Mouse (Mus musculus) hindbrain, embryonic 11.5 days (tissue): Measurements from ENCODE around the gene Slc38a10. TPM values are rescaled to one million over a fixed set of nuclear protein-coding genes. Genes with fewer than 3 reads are reported as not detected.

ENCODE experiments used
- ATAC-seq: fragments of 200-750 bp; cut with Nextera tagmentation; 2 replicates; pipeline ENCODE4 v1.8.0; 2017; ENCODE audit warnings: mild to moderate bottlenecking, moderate TSS enrichment, moderate library complexity; ENCODE audit not compliant: low FRiP score
- DNase-seq: peaks from one replicate; pipeline ENCODE4 v3.0.0-alpha.2; 2015; ENCODE audit warnings: low spot score
- H3K27ac ChIP-seq: fragments of 300-500 bp; sonication (generic); 2 replicates; pipeline ENCODE4 v1.5.1; 2014; ENCODE audit warnings: mild to moderate bottlenecking, low read depth, low read length
- H3K27me3 ChIP-seq: fragments of 300-500 bp; sonication (generic); 2 replicates; pipeline ENCODE4 v1.6.1; 2014; ENCODE audit warnings: mild to moderate bottlenecking, low read length, moderate library complexity, mixed read lengths; ENCODE audit not compliant: control insufficient read depth, insufficient read depth
- H3K36me3 ChIP-seq: fragments of 300-500 bp; sonication (generic); 2 replicates; pipeline ENCODE4 v1.6.1; 2014; ENCODE audit warnings: mild to moderate bottlenecking, low read length, moderate library complexity, mixed read lengths; ENCODE audit not compliant: control insufficient read depth, insufficient read depth
- H3K4me1 ChIP-seq: fragments of 300-500 bp; sonication (generic); replicated peaks from 2 replicates; pipeline ENCODE4 v1.6.1; 2014; ENCODE audit warnings: low read length, mixed read lengths; ENCODE audit not compliant: control insufficient read depth, insufficient read depth
- H3K4me2 ChIP-seq: fragments of 300-500 bp; sonication (generic); replicated peaks from 2 replicates; pipeline ENCODE4 v1.6.1; 2014; ENCODE audit warnings: mild to moderate bottlenecking, low read depth, low read length
- H3K4me3 ChIP-seq: fragments of 300-500 bp; sonication (generic); 2 replicates; pipeline ENCODE4 v1.5.1; 2014; ENCODE audit warnings: low read depth, low read length
- H3K9ac ChIP-seq: fragments of 300-500 bp; sonication (generic); 2 replicates; pipeline ENCODE4 v1.6.1; 2014; ENCODE audit warnings: low read depth, low read length
- H3K9me3 ChIP-seq: fragments of 300-500 bp; sonication (generic); 2 replicates; pipeline ENCODE4 v1.6.1; 2016; ENCODE audit warnings: low read length; ENCODE audit not compliant: control insufficient read depth
- WGBS: fragments of 180-500 bp; shearing (Covaris S2); extraction: QIAGEN DNeasy Blood & Tissue Kit; methylation state at CpG from one replicate; pipeline ENCODE4 v1.1.7; 2014; 5-methylcytosine and 5-hydroxymethylcytosine counted together
- polyA plus RNA-seq: library from polyadenylated mRNA; unstranded; fragments of >200 nt; fragmentation: Nextera tagmentation; extraction: Ambion mirVana; gene quantifications from 2 replicates; pipeline ENCODE4 v1.2.1, GENCODE M21; 2014

Gene Slc38a10
- polyA plus RNA-seq, 1 experiment from 2014 or later, result 64.7 TPM

GRCm38 (mm10) chr11:120119936-120120541 lies 31.1 kb downstream of the Slc38a10 start:
- H3K4me1 ChIP-seq, result no peaks in the 10 kb centered on the region
- H3K36me3 ChIP-seq, result no peaks in the 10 kb centered on the region
- no peaks in the 10 kb centered on the region for H3K9me3 ChIP-seq
- no peak overlapping the region for H3K9ac ChIP-seq
- ATAC-seq (no peak), DNase-seq (no peak)
- H3K27me3 ChIP-seq, result no peaks in the 10 kb centered on the region
- WGBS, result 87% methylated on average over 10 of the region's 10 CpGs
- no peak overlapping the region for H3K4me3 ChIP-seq
- no peak overlapping the region for H3K4me2 ChIP-seq
- H3K27ac ChIP-seq, result no peak overlapping the region

GRCm38 (mm10) chr11:120119108-120119507 lies 32.0 kb downstream of the Slc38a10 start:
- no peaks in the 10 kb centered on the region for H3K27me3 ChIP-seq
- no peak for DNase-seq
- H3K4me1 ChIP-seq, result no peaks in the 10 kb centered on the region
- WGBS, result 97% methylated on average over 7 of the region's 7 CpGs
- H3K4me3 ChIP-seq, result no peak overlapping the region
- no peaks in the 10 kb centered on the region for H3K9me3 ChIP-seq
- no peak for ATAC-seq
- H3K27ac ChIP-seq, result no peak overlapping the region
- H3K4me2 ChIP-seq, result no peak overlapping the region
- no peak overlapping the region for H3K9ac ChIP-seq
- H3K36me3 ChIP-seq, result no peaks in the 10 kb centered on the region

- H3K36me3 ChIP-seq, result no peaks in the 10 kb centered on the region
- no peaks in the 10 kb centered on the region for H3K27me3 ChIP-seq
- no peak overlapping the region for H3K4me2 ChIP-seq
- no peak for ATAC-seq
- H3K4me1 ChIP-seq, result no peaks in the 10 kb centered on the region
- H3K9me3 ChIP-seq, result no peaks in the 10 kb centered on the region
- H3K27ac ChIP-seq, result no peak overlapping the region
- H3K9ac ChIP-seq, result no peak overlapping the region
- WGBS, result 92% methylated on average over 2 of the region's 2 CpGs
- DNase-seq, result no peak
- H3K4me3 ChIP-seq, result no peak overlapping the region
Measured at GRCm38 (mm10) chr11:120117626-120118025, 33.5 kb downstream of the Slc38a10 start.

GRCm38 (mm10) chr11:120114488-120115215 lies 36.5 kb downstream of the Slc38a10 start:
- no peak overlapping the region for H3K4me2 ChIP-seq
- no peak overlapping the region for H3K27ac ChIP-seq
- H3K36me3 ChIP-seq, result no peaks in the 10 kb centered on the region
- H3K27me3 ChIP-seq, result no peaks in the 10 kb centered on the region
- no peaks in the 10 kb centered on the region for H3K4me1 ChIP-seq
- H3K9ac ChIP-seq, result no peak overlapping the region
- no peak overlapping the region for H3K4me3 ChIP-seq
- DNase-seq, result peak; percentile 13
- 88% methylated on average over 21 of the region's 21 CpGs for WGBS
- H3K9me3 ChIP-seq, result no peaks in the 10 kb centered on the region
- no peak for ATAC-seq

- DNase-seq, result no peak
- Histone ChIP-seq H3K27ac (no peak overlapping the region), H3K9ac (no peak overlapping the region), H3K9me3 (no peaks in the 10 kb centered on the region), H3K4me1 (no peaks in the 10 kb centered on the region), H3K4me2 (no peak overlapping the region), H3K27me3 (no peaks in the 10 kb centered on the region), H3K36me3 (no peaks in the 10 kb centered on the region), H3K4me3 (no peak overlapping the region)
- ATAC-seq, result no peak
- WGBS, result 94% methylated on average over 4 of the region's 4 CpGs
Measured at GRCm38 (mm10) chr11:120112136-120112535, 39.0 kb downstream of the Slc38a10 start.

GRCm38 (mm10) chr11:120111033-120111432 lies 40.1 kb downstream of the Slc38a10 start:
- H3K9ac ChIP-seq, result no peak overlapping the region
- no peaks in the 10 kb centered on the region for H3K27me3 ChIP-seq
- H3K36me3 ChIP-seq, result no peaks in the 10 kb centered on the region
- DNase-seq (peak; percentile 85), ATAC-seq (no peak)
- H3K9me3 ChIP-seq, result no peaks in the 10 kb centered on the region
- 9% methylated on average over 2 of the region's 2 CpGs for WGBS
- no peak overlapping the region for H3K4me2 ChIP-seq
- H3K27ac ChIP-seq, result no peak overlapping the region; the same call in 1 of the 2 replicates
- H3K4me1 ChIP-seq, result no peaks in the 10 kb centered on the region
- no peak overlapping the region for H3K4me3 ChIP-seq

GRCm38 (mm10) chr11:120110554-120110953 lies 40.6 kb downstream of the Slc38a10 start:
- DNase-seq (peak; percentile 20), ATAC-seq (no peak)
- Histone ChIP-seq H3K27me3 (no peaks in the 10 kb centered on the region), H3K27ac (peak overlapping the region; percentile 13; the same call in 1 of the 2 replicates), H3K4me2 (no peak overlapping the region), H3K4me3 (no peak overlapping the region), H3K4me1 (no peaks in the 10 kb centered on the region), H3K9me3 (no peaks in the 10 kb centered on the region), H3K36me3 (no peaks in the 10 kb centered on the region), H3K9ac (no peak overlapping the region)
- WGBS, result 74% methylated on average over 7 of the region's 7 CpGs

GRCm38 (mm10) chr11:120109558-120110210 lies 41.5 kb downstream of the Slc38a10 start:
- Histone ChIP-seq H3K9ac (no peak overlapping the region), H3K4me2 (no peak overlapping the region), H3K4me1 (no peaks in the 10 kb centered on the region), H3K4me3 (no peak overlapping the region), H3K9me3 (no peaks in the 10 kb centered on the region), H3K36me3 (0 out of 2 replicates have a peak, but pooled peaks cover 2% of the 10 kb centered on the region), H3K27ac (no peak overlapping the region), H3K27me3 (no peaks in the 10 kb centered on the region)
- ATAC-seq (no peak), DNase-seq (no peak)
- WGBS, result 70% methylated on average over 14 of the region's 14 CpGs
